Comparison of ENCODE assay signal across 10 mouse cellular contexts in the genomic region with DNA sequence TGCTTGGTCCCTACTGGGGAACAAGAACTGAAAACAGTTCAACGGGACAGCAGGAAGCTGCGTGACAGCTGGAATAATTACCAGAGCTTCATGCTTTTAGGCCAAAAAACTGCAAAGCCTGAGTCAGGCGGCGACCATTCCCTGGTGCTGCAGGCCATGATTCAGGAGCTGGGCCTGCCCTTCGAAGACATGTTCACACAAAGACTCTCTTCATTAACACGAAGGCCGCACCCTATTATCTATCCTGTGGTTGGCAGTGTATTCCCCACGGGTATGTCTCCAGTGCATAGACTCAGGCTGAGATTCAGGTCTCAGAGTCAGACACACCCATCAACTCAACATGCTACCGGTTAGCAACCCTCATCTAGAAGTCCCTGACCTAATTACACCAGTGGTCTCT.
"Had no signal": no experiment of that assay in that cellular context is flagged by ENCODE, and none has a peak within 500 bp of the region (broad histone marks: within the 10 kb centered on the region; RNA-seq: fewer than 3 reads in every experiment).

No protein-coding gene starts in this region.

- H3K4me1 ChIP-seq: limb, embryonic 13.5 days; midbrain, embryonic 13.5 days; neural tube, embryonic 15.5 days had no signal

- H3K27me3 ChIP-seq: limb, embryonic 13.5 days; midbrain, embryonic 13.5 days; neural tube, embryonic 15.5 days had no signal

- H3K4me2 ChIP-seq: limb, embryonic 13.5 days; midbrain, embryonic 13.5 days; neural tube, embryonic 15.5 days had no signal

- DNase-seq: kidney, adult 8-10 months; kidney, postnatal 36 days; layer of hippocampus, adult 9-11 months; left cerebral cortex, postnatal 4 days; lung, adult 18-20 months had no signal

- H3K27ac ChIP-seq: kidney, postnatal 0 days; limb, embryonic 13.5 days; liver, embryonic 14.5 days; midbrain, embryonic 13.5 days; neural tube, embryonic 15.5 days had no signal

- H3K4me3 ChIP-seq: limb, embryonic 13.5 days; midbrain, embryonic 13.5 days; neural tube, embryonic 15.5 days had no signal

- H3K36me3 ChIP-seq: limb, embryonic 13.5 days; midbrain, embryonic 13.5 days; neural tube, embryonic 15.5 days had no signal
